Mouse (Mus musculus): Measurements from ENCODE around the gene Dgcr6.
"Not testable (repeated sequence)": the region's sequence is repeated elsewhere in the genome, so short reads cannot be mapped to it uniquely, and the experiment has no call there.

Gene Dgcr6

GRCm38 (mm10) chr16:18052731-18053202 is at the start of gene Dgcr6:
TSS of gene Dgcr6 (plus strand) at chr16:18052860.
- peak; percentile 94 for DNase-seq (ENCODE audit: low spot score)

GRCm38 (mm10) chr16:18004589-18004988 is 48.1 kb upstream of the Dgcr6 start:
- DNase-seq (ENCODE audit: low spot score), result no peak

DNA sequence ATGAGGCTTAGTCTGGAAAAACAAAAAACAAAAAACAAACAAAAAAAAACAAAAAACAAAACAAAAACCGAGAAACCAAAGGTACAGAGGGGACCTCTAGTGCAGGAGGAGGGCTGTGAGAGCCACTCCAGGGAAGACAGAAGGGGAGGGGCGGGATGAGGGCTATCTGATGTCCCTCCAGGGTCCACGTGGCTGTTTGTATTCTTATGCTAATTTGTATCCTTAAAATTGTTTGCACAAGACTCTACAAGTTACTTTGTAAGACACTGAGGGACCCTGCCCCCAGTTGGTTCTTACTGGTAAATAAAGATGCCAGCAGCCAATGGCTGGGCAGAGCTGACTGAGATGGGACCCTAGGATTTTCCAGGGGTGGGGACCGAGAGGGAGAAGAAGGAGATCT is 45.6 kb upstream of the Dgcr6 start:
- DNase-seq (ENCODE audit: low spot score), result no peak

GRCm38 (mm10) chr16:18011101-18011500 is 41.6 kb upstream of the Dgcr6 start:
- DNase-seq (ENCODE audit: low spot score), result no peak

GRCm38 (mm10) chr16:18016482-18016881 is 36.2 kb upstream of the Dgcr6 start:
- DNase-seq (ENCODE audit: low spot score), result not testable (repeated sequence)

DNA sequence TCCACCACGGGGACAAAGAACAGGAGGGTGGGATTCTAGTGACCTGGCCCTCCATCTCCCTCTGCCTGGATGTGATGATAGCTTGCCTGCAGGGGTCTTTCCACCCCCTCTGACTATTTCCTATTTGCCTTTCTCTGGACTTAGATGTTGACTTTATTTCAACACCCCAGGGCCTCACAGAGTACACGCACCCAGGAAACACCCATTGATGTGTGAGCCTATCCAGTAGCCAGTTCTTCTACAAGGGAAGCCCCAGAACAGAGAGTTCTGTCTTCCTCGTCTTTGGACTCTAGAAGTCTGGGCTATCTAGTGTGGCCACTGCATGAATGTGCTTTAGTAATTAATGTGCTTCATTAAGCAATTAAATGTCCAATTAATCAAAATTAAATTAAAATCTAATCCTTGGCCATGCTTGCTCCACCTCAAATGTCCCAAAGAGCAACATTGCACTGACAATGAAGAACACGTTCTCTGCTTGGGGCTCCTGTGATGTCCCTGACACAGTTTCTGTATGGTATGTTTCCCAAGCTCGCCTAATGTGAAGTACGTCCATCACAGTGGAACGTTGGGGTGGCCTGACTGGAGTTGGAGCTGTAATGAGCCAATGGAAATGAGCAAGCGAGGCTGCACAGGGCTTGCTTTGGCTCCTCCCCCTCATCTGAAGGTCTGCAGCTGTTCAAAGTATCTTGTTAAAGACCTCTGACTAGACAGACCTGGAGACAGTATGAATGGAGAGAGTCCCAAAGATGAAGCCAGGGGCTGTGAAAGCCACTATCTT is 29.7 kb upstream of the Dgcr6 start:
- DNase-seq (ENCODE audit: low spot score), result no peak

- no peak for DNase-seq (ENCODE audit: low spot score)
These were observed 25.3 kb upstream of the Dgcr6 start for GRCm38 (mm10) chr16:18027371-18027770.

DNA sequence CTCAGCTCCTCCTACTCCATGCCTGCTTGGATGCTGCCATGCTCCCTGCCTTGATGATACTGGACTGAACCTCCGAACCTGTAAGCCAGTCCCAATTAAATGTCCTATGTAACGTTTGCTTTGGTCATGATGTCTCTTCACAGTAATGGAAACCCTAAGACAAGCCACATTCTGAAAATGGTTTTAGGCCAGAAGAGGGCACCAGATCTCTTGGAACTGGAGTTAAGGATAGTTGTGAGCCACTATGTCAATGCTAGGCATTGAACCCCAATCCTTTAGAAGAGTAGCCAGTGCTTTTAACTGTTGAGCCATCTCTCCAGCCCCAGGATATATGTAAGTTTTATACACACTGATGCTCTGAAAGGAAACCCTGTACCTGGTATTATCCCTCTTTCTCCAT is 20.9 kb upstream of the Dgcr6 start:
- peak; percentile 45 for DNase-seq (ENCODE audit: low spot score)

DNA sequence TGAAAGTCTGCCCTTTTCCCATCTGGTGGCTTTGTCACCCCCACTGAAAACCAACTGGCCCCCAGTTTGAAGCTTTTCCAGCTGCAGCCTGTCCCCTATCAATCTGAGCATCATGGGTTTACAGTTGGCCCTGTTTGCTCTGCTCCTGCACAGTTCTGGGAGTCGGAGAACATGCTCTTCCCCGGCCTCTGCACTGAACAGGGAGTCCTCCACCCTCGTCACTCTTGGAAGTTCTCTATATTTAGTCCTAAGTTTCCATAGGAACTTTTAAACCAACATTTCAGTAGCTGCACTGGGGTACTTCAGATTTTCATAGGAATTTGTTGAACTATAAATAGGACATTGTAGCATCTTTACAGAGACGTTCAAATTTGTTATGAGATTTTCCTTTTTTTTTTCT is 19.4 kb upstream of the Dgcr6 start:
- DNase-seq (ENCODE audit: low spot score), result no peak

DNA sequence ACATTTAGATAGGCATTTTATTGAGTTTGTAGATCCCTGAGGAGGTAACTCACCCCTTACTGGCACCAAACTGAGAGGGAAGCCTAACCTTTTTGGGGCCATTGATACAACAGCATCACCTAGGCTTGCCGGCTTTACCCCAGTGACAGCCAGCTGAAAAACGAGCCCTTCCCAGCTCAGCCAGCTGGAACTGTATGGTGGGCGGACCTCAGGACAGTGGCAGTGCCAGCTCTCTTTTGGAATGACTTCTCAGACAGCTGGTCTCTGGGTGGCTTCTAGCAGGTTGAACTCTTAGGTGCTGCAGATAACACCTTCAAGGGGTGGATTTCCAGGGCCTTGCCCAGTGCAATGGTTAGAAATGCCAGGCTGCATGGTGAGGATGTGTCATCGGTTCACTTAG is 18.4 kb upstream of the Dgcr6 start:
- DNase-seq (ENCODE audit: low spot score), result no peak

GRCm38 (mm10) chr16:18036425-18036955 is 16.2 kb upstream of the Dgcr6 start:
- DNase-seq (ENCODE audit: low spot score), result peak; percentile 76

- no peak for DNase-seq (ENCODE audit: low spot score)
These were observed 15.6 kb upstream of the Dgcr6 start for GRCm38 (mm10) chr16:18037025-18037424.

DNA sequence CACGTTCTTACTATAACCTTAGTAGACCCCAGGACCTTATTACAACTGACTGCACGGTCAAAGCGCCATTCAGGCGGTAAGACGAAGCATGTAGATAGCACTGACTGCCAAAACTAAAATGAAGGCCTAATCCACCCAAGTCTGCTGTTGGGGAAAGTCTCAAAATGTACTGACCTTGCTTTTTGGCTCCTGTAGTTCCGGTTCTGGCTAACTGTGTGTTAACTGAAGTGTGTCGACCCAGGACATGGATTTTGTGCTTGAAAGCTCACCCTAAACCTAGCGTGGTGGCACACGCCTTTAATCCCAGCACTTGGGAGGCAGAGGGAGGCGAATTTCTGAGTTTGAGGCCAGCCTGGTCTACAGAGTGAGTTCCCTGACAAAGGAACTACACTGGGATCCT is 7.7 kb upstream of the Dgcr6 start:
- DNase-seq (ENCODE audit: low spot score), result no peak

- DNase-seq (ENCODE audit: low spot score), result peak; percentile 90
These were observed 5.0 kb upstream of the Dgcr6 start for GRCm38 (mm10) chr16:18047660-18048059.

- DNase-seq (ENCODE audit: low spot score), result no peak
These were observed 4.6 kb upstream of the Dgcr6 start for GRCm38 (mm10) chr16:18048071-18048470.

DNA sequence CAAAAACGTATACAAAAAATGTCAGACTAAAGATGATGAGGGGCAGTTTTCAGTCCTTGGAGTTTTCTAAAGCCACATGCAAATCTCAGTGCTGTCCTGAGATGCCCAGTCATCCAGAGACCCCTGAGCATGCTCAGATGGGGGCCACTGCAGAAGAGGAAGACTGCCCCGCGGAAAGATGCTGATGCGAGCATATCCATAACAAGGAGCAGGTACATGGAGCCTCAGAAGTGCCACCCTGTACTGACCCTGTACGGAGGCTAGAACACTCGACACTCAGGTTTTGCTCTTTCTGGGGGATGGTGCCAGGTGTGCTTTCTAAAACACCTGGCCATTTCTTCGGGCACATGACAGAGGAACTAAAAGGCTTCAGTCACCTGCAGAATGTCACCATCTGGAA is 338 bp upstream of the Dgcr6 start:
- DNase-seq (ENCODE audit: low spot score), result no peak

- DNase-seq (ENCODE audit: low spot score), result no peak
These were observed 3.6 kb downstream of the Dgcr6 start for GRCm38 (mm10) chr16:18056215-18056614.

DNA sequence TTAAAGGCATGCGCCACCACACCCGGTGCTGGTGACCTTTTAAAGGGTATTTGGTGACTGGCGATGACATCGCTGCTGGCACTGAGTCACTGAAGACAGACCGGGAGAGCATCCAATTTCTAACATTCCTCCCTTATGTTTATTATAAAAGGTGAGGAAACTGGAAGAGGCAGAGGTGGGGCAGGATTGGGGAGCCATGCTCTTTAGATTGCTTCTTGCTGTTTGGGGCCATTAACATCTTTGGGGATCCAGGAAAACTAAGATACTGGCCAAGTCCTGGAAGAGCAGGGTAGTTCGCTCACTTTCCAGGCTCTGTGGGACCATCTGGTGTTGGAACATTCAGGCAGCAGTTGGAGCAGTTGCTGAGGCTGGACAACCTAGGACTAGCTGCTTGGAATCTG is 5.7 kb downstream of the Dgcr6 start:
- no peak for DNase-seq (ENCODE audit: low spot score)

DNA sequence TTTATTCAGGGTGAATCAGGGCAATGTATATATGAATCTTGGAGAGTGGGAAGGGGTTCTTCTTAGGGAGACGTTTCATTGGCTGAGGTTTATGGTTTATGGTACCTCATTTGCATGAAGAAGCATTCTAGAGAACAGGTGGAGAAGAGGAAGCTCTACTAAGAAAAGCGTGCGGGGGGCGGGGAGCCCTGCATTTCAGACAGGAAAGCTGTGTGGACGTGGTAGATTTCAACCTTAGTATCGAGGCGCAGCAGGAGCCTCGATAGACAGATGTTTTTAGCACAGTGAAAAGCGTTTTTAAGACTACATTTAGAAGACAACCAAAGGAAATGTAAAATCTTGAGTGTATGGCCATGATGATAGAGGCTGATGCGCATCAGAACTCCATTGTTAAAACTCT is 6.6 kb downstream of the Dgcr6 start:
- no peak for DNase-seq (ENCODE audit: low spot score)

DNA sequence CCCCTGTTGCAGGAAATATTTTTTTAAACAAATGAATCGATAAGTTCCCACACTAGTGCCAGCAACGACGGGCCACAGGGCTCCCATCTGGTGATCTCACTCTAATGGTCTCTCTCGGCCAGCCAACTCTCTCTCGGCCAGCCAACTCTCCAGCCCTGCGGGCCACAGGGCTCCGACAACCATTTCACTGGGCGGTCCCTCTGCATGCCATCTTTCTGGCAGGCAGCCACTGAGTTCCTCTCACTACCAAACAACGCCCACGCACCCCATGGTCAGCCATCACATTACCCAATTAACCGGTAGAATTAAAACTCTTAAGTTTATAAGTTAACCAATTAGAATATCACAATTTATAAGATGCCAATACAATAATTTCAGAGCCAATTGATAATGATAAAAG is 8.5 kb downstream of the Dgcr6 start:
- no peak for DNase-seq (ENCODE audit: low spot score)

- peak; percentile 95 for DNase-seq (ENCODE audit: low spot score)
These were observed 13.7 kb downstream of the Dgcr6 start for GRCm38 (mm10) chr16:18066060-18067009.

DNA sequence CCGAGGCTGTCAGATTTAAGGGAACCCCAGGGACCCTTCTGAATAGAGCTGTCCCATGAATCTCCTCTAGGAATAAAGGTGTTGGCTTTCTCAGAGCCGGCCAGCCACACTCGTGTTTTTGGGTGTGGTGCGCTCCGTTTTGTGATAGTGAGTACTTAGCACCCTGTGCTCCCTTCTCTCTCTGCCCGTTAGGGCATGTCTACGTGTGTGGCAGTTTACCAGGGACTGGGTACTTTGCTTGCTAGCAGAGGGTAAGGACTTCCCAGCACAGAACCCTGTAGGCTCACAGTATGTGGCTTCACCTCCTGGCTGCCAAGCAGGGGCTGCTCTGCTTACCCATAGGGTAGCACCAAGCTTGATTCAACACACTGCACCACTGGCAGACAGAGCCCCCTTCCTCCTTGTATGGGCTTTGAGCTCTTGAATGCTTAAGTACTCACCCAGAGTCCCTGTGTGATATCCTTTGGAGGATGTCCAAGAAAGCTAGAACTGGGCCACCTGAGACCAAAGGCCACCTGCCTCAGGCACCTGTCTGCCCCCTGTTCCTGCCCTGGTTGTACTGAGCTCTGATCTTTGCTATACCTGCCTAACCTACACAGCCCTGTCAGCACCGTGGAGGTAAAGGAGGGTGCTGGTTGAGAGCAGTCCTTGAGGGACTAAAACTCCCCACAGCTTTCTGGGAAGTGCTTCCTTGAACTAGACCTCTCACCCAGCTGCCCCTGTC is 16.2 kb downstream of the Dgcr6 start:
- no peak for DNase-seq (ENCODE audit: low spot score)
